Mouse (Mus musculus) heart, embryonic 14.5 days (tissue): Measurements from ENCODE around the gene Ints14. TPM values are rescaled to one million over a fixed set of nuclear protein-coding genes. Genes with fewer than 3 reads are reported as not detected.

ENCODE experiments used
- ATAC-seq: fragments of 200-750 bp; cut with Nextera tagmentation; 2 replicates; pipeline ENCODE4 v1.8.0; 2017; ENCODE audit warnings: low read depth, moderate TSS enrichment; ENCODE audit not compliant: insufficient number of reproducible peaks, insufficient read depth, low FRiP score
- H3K27ac ChIP-seq, 2 experiments: fragments of 200-500 bp in 1 of 2; fragments of 300-500 bp in 1 of 2; sonication (generic) in 1 of 2; replicated peaks in 1 of 2; 2 replicates each; pipeline ENCODE4 v1.5.1; 2012 to 2014; ENCODE audit warnings: low read depth in 2 of 2, low read length in 2 of 2, control low read depth in 1 of 2, mild to moderate bottlenecking in 1 of 2, mixed read lengths in 1 of 2; ENCODE audit not compliant: control insufficient read depth in 1 of 2, insufficient read depth in 1 of 2
- H3K27me3 ChIP-seq: fragments of 300-500 bp; sonication (generic); 2 replicates; pipeline ENCODE4 v1.6.1; 2014; ENCODE audit warnings: mild to moderate bottlenecking, low read length, control low read depth; ENCODE audit not compliant: control insufficient read depth, insufficient read depth
- H3K36me3 ChIP-seq: fragments of 300-500 bp; sonication (generic); 2 replicates; pipeline ENCODE4 v1.6.1; 2014; ENCODE audit warnings: mild to moderate bottlenecking, control low read depth, low read length, mixed read lengths; ENCODE audit not compliant: control insufficient read depth, insufficient read depth
- H3K4me1 ChIP-seq, 2 experiments: fragments of 200-500 bp in 1 of 2; fragments of 300-500 bp in 1 of 2; sonication (generic) in 1 of 2; 2 replicates each; pipeline ENCODE4 v1.6.1; 2012 to 2014; ENCODE audit warnings: low read length in 2 of 2, control low read depth in 1 of 2, mixed read lengths in 1 of 2; ENCODE audit not compliant: control insufficient read depth in 2 of 2, insufficient read depth in 2 of 2
- H3K4me2 ChIP-seq: fragments of 300-500 bp; sonication (generic); 2 replicates; pipeline ENCODE4 v1.6.1; 2014; ENCODE audit warnings: mild to moderate bottlenecking, low read length
- H3K4me3 ChIP-seq, 2 experiments: fragments of 200-500 bp in 1 of 2; fragments of 300-500 bp in 1 of 2; sonication (generic) in 1 of 2; 2 replicates each; pipeline ENCODE4 v1.5.1; 2012 to 2014; ENCODE audit warnings: low read length in 2 of 2, mild to moderate bottlenecking in 2 of 2, control low read depth in 1 of 2, low read depth in 1 of 2, moderate library complexity in 1 of 2; ENCODE audit not compliant: control insufficient read depth in 1 of 2, insufficient read depth in 1 of 2
- H3K9ac ChIP-seq: fragments of 300-500 bp; sonication (generic); 2 replicates; pipeline ENCODE4 v1.6.1; 2014; ENCODE audit warnings: mild to moderate bottlenecking, low read length
- H3K9me3 ChIP-seq: fragments of 300-500 bp; sonication (generic); 2 replicates; pipeline ENCODE4 v1.6.1; 2016; ENCODE audit warnings: low read length, control low read depth; ENCODE audit not compliant: control insufficient read depth
- WGBS: fragments of 180-500 bp; shearing (Covaris S2); extraction: QIAGEN DNeasy Blood & Tissue Kit; methylation state at CpG from one replicate; pipeline ENCODE4 v1.1.7; 2014; 5-methylcytosine and 5-hydroxymethylcytosine counted together
- polyA plus RNA-seq: library from polyadenylated mRNA; unstranded; fragments of >200 nt; fragmentation: Nextera tagmentation; extraction: Ambion mirVana; gene quantifications from 2 replicates; pipeline ENCODE4 v1.2.1, GENCODE M21; 2014

The Ints14 gene
- polyA plus RNA-seq, 1 experiment from 2014 or later: 39.0 TPM

GRCm38 (mm10) chr9:64930256-64930655, 30.4 kb upstream of the Ints14 start:
- peaks cover 42 to 58% of the 10 kb centered on the region in 2 experiments for H3K4me1 ChIP-seq
- H3K4me3 ChIP-seq: no peak overlapping the region
- no peaks in the 10 kb centered on the region for H3K27me3 ChIP-seq
- H3K36me3 ChIP-seq: no peaks in the 10 kb centered on the region
- H3K4me2 ChIP-seq: no peak overlapping the region
- WGBS: 78% methylated on average over 4 of the region's 4 CpGs
- H3K9ac ChIP-seq: no peak overlapping the region
- H3K9me3 ChIP-seq: no peaks in the 10 kb centered on the region
- ATAC-seq: no peak
- H3K27ac ChIP-seq: no peak overlapping the region

DNA sequence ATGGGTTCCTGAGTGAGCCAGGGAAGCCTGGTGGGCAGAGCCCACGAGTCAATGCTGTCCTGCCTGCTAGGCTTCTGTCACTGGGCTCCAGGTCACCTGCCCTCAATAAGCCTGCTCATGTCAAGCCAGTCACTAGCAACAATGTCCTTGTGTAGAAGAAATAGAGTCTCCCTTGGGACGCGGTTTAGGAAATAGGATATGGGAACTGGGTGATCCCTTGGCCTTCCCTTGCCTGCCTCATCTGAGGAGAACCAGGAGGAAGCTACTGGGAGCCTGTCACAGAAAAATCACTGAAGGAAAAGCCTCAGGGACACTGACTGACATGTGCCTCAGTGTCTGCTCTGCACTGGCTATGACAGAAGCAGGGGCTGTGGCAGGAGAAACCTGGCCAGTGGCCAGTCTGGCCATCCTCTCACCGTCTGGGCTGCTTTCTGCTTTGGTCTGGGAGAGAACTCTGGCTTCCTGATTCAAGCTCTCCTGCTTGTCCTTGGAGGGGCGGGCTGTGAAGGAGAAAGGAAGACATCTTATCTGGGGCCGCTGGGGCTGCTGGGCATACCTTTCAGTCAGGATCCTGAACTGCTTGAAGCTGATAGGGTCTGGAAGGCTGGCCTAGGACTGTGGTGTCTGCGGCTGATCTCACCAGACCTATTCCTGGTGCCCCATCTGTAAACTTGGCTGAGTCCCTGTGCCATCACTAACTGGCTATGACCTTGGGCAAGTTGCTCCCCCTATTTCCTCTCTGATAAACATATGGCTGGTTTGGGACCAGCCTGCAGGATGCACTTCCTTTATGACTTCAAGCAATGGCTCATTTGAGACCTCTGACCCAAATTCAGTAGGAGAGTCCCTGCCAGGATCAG, 28.7 kb upstream of the Ints14 start:
- peaks cover 34 to 47% of the 10 kb centered on the region in 2 experiments for H3K4me1 ChIP-seq
- no peaks in the 10 kb centered on the region for H3K9me3 ChIP-seq
- 29% methylated on average over 7 of the region's 7 CpGs for WGBS
- no peaks in the 10 kb centered on the region for H3K27me3 ChIP-seq
- H3K4me2 ChIP-seq: peak overlapping the region; percentile 17; the same call in 1 of the 2 replicates
- no peaks in the 10 kb centered on the region for H3K36me3 ChIP-seq
- ATAC-seq: 0 out of 2 replicates have a peak, but pooled peaks have one; percentile 19
- 0 out of 2 replicates have a peak overlapping the region, but pooled peaks have one; percentile 39 for H3K9ac ChIP-seq
- H3K27ac ChIP-seq: peak overlapping the region; percentile 52 to 75
- H3K4me3 ChIP-seq: no peak overlapping the region

DNA sequence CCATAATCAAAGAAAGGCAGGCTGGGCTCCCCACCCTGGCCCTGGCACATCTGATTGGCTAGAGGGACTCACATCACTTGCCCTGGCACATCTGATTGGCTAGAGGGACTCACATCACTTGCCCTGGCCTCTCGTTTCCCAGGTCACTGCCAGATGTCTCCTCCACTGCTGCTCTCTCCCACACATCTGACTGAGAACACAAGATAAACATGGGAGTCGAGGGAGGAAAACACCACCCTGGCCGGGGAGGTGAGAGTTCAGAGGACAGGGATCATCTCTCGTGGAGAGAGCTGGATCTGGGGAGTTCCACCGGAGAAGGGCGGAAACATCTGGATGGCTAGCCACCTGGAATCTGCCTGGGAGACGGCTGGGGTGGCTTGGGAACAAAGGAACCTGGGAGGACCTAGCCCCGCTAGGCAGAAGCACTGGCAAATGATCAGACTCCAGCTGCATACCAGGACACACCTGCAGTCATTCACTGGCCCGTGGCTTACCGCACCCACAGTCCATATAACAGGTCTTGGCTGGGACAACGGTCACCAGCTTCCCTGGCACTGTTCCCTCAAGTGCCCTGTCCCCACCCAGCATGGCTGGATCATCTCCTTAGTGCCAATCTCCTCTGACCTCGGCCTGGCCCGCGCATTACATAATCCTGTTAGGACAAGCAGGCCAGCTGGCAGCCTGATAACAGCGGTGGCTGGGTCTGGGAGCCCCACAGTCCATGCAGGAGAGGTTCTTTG, 26.5 kb upstream of the Ints14 start:
- Histone ChIP-seq H3K4me1 (peaks cover 37 to 51% of the 10 kb centered on the region in 2 experiments), H3K27ac (peak overlapping the region; percentile 13 to 50; a peak in 3 of 4 replicates), H3K9me3 (no peaks in the 10 kb centered on the region), H3K36me3 (no peaks in the 10 kb centered on the region), H3K4me3 (no peak overlapping the region), H3K27me3 (no peaks in the 10 kb centered on the region), H3K4me2 (peak overlapping the region; percentile 18; the same call in 1 of the 2 replicates), H3K9ac (no peak overlapping the region)
- 38% methylated on average over 14 of the region's 15 CpGs for WGBS
- ATAC-seq: peak; percentile 47

DNA sequence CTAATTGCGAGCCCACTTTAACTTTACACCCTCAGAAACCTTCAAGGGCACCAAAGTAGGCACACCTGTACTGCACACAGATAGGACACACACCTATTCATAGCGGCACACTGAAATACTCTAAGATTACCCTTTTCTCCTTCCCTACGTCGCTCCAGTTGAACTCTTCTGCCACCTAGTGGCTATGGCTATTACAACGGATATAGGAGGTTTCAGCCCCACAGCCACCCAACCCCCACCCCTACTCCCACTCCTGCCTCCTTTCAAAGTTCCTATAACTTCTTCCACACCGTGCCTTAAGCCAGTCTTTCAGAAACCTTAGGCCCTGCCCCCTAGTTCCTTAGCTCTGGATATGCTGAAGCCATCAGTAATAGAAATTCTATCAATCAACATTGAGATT, 24.2 kb upstream of the Ints14 start:
- 7% methylated on average over 6 of the region's 6 CpGs for WGBS
- Histone ChIP-seq H3K9ac (no peak overlapping the region), H3K4me3 (no peak overlapping the region), H3K27me3 (no peaks in the 10 kb centered on the region), H3K9me3 (no peaks in the 10 kb centered on the region), H3K4me2 (no peak overlapping the region), H3K4me1 (peaks cover 37 to 53% of the 10 kb centered on the region in 2 experiments), H3K27ac (no peak overlapping the region), H3K36me3 (no peaks in the 10 kb centered on the region)
- no peak for ATAC-seq

DNA sequence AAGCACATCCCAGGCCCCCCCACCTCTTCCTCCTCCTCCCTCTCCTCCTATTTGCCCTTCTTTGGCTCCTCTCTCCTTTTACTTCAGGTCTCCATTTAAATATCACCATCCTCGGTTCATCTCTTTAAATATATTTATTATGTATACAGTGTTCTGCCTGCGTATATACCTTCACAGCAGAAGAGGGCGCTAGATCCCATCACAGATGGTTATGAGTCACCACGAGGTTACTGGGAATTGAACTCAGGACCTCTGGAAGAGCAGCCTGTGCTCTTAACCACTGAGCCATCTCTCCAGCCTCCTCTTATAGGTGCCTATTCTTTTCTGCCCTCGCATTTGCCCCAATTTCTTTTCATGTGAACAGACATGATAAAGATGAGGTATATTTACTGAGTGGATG, 23.2 kb upstream of the Ints14 start:
- H3K4me1 ChIP-seq: peaks cover 27 to 43% of the 10 kb centered on the region in 2 experiments
- H3K9me3 ChIP-seq: no peaks in the 10 kb centered on the region
- no peak overlapping the region for H3K4me2 ChIP-seq
- H3K27me3 ChIP-seq: no peaks in the 10 kb centered on the region
- H3K36me3 ChIP-seq: no peaks in the 10 kb centered on the region
- WGBS: 64% methylated on average over 5 of the region's 5 CpGs
- H3K4me3 ChIP-seq: no peak overlapping the region
- no peak overlapping the region for H3K27ac ChIP-seq
- ATAC-seq: no peak
- no peak overlapping the region for H3K9ac ChIP-seq

DNA sequence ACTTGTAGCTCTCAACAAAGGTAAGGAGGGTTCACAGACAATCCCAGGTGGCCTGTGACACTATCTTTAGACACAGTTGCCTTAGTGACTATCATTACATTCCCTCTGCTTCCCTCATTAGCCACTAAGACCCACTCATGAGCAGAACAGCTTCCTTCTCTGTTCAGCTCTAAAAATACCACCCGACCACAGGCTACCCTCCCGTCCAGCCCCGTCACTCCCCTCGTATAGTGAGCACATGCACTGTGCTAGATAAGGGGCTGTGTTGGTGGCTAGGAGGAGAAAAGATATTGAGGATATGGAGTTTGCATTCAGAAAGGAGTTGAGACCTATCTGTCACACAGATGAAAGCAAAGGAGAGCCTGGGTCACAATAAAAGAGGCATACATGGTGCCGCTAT, 22.2 kb upstream of the Ints14 start:
- Histone ChIP-seq H3K9me3 (no peaks in the 10 kb centered on the region), H3K4me2 (no peak overlapping the region), H3K9ac (no peak overlapping the region), H3K4me1 (peaks cover 23 to 35% of the 10 kb centered on the region in 2 experiments), H3K36me3 (no peaks in the 10 kb centered on the region), H3K27ac (no peak overlapping the region), H3K27me3 (no peaks in the 10 kb centered on the region), H3K4me3 (no peak overlapping the region)
- WGBS: 24% methylated on average over 5 of the region's 5 CpGs
- no peak for ATAC-seq

DNA sequence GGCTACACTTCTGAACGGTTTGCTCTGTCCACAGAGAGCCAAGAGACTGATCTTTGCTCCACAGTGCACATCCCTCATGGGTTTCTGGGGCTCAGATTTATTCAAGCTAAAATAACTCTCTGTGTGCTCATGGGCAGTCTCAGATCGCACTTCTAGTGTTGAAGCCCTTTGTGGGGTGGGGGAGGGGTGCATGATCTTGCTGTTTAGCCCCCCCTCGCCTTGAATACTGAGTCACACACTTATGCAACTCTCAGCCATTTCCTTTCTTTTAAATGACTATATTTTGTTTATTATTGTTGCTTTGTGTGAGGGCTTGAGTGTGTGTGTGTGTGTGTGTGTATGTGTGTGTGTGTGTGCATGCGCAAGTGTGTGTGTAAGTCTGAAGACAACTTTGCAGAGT, 21.4 kb upstream of the Ints14 start:
- Histone ChIP-seq H3K9me3 (no peaks in the 10 kb centered on the region), H3K9ac (no peak overlapping the region), H3K4me1 (peaks cover 24 to 27% of the 10 kb centered on the region in 2 experiments), H3K4me2 (no peak overlapping the region), H3K4me3 (no peak overlapping the region), H3K36me3 (no peaks in the 10 kb centered on the region), H3K27me3 (no peaks in the 10 kb centered on the region), H3K27ac (no peak overlapping the region)
- ATAC-seq: no peak
- WGBS: 39% methylated on average over 4 of the region's 4 CpGs
